Mouse (Mus musculus) kidney, adult 2 months (tissue): ENCODE data around the gene Dio1.

Experiments used
- CTCF ChIP-seq: fragments of 200-500 bp; conservative IDR thresholded peaks from 2 replicates; pipeline ENCODE4 v1.5.1; 2011; ENCODE audit warnings: low read depth, mild to moderate bottlenecking, control low read depth, low read length, moderate library complexity, mixed read lengths; ENCODE audit not compliant: insufficient read depth, insufficient read length
- POLR2A ChIP-seq: fragments of 200-500 bp; IDR thresholded peaks from one replicate; pipeline ENCODE4 v1.6.1; 2011; ENCODE audit warnings: low read depth, low read length, control low read depth

GRCm38 (mm10) chr4:107313690-107314478 is 6.9 kb upstream of the Dio1 start, which contains the start of gene Yipf1:
- TF ChIP-seq POLR2A (peak; percentile 85), CTCF (peak; percentile 45)
